Mouse (Mus musculus) ES-E14 (cell line): Measurements from ENCODE around the gene Otog.

Experiments
- CHD2 ChIP-seq: IDR thresholded peaks from 2 replicates; pipeline ENCODE4 v1.6.1; 2014; ENCODE audit warnings: mild to moderate bottlenecking, low read depth, low read length, inconsistent platforms
- HCFC1 ChIP-seq: IDR thresholded peaks from 2 replicates; pipeline ENCODE4 v1.6.1; 2012; ENCODE audit warnings: low read length, inconsistent platforms, borderline replicate concordance; ENCODE audit not compliant: insufficient read depth
- MAFK ChIP-seq: IDR thresholded peaks from 2 replicates; pipeline ENCODE4 v1.6.1; 2014; ENCODE audit warnings: mild to moderate bottlenecking, low read depth, low read length, inconsistent platforms; ENCODE audit not compliant: insufficient read depth
- ZC3H11A ChIP-seq: IDR thresholded peaks from 2 replicates; pipeline ENCODE4 v1.6.1; 2012; ENCODE audit warnings: low read depth, mild to moderate bottlenecking, inconsistent platforms, low read length, borderline replicate concordance
- ZNF384 ChIP-seq: IDR thresholded peaks from 2 replicates; pipeline ENCODE4 v1.6.1; 2012; ENCODE audit warnings: low read depth, low read length, inconsistent platforms

DNA sequence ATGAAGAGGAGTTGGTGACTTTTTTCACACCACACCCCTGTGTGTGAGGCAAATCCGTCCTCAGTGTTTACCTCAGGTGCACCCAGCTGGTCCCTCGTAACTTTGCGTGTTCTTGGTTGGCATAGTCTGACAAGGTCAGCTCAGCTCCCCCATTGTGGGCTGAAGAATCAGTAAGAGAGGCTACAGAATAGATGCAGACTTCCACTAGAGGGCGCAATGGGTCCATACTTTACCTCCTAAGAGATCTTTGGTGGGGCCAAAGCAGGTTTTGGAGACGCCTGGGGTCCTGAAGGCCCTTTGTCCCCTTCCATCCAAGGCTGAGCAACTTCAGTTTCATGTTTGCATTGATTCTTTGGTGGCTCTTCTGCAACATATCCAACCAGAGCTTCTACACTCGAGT is 39.2 kb downstream of the Otog start:
- TF ChIP-seq ZC3H11A (peak; percentile 56; the same call in 1 of the 2 replicates), MAFK (no peak), CHD2 (no peak), HCFC1 (no peak), ZNF384 (no peak)
